Mouse (Mus musculus) cerebellum, postnatal 14 days (tissue): ENCODE data around the gene Pepd.
"Not testable (repeated sequence)": the region's sequence is repeated elsewhere in the genome, so short reads cannot be mapped to it uniquely, and the experiment has no call there.

Experiments
- DNase-seq, 2 experiments: peaks; one replicate each; pipeline ENCODE4 v3.0.0; 2021; ENCODE audit warnings: mixed read lengths in 2 of 2

The Pepd gene

GRCm38 (mm10) chr7:34932631-34933030 lies 20.5 kb downstream of the Pepd start:
- peak in 1 of 2 experiments; percentile 27 for DNase-seq

- DNase-seq: no peak
Measured at GRCm38 (mm10) chr7:34933142-34933541, 21.0 kb downstream of the Pepd start.

DNA sequence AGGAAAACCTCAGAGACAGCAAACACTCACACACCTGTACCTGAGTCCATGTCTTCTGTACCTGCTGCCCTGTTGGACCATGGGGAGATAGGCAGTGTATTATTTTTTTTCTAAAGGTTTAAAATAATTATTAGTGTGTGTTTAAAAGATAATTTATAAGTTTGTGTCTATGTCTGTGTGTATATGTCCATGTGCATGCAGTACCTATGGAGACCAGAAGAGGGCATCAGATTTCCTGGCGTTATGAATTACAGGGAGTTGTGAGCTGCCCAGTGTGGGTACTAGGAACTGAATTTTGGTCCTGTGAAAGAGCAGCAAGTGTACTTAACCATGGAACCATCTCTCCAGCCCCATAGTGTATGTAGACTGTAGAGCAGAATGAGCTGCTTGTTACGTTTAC lies 24.2 kb downstream of the Pepd start:
- DNase-seq: no peak

GRCm38 (mm10) chr7:34938636-34939261 lies 26.6 kb downstream of the Pepd start:
- no peak for DNase-seq

DNA sequence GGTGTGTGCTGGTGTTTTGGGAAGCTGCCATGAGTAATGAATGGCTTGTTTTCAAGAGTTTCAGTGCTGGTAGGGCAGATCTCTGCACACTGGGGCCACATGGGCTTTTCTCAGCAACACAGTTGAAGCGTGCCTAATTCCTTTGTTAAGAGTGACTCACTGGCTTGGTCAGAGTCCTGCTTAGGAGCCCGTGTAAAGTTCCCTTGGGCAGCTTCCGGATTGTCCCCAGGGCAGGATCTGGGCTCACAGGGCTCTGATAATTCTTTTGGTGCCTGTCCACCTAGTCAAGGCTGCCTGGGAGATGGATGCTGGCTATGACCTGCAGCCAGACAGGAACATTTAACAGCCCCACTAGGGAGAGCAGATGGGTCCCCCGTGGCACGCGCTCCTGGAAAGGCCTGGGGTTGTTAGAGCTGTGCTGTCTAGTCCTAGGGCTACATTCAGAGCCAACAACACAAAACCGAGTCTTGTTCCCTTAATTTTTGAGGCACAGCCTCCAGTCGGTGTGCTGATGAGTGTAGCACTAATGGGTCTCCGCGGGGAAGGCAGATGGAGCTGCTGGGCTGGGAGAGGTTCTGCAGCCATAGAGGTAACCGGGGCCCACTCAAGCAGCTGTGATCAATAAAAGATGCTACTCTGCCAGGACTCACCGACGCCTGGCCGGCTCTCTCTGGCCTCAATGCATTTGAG lies 27.2 kb downstream of the Pepd start:
- peak; percentile 13 to 16 for DNase-seq

- no peak for DNase-seq
Measured at GRCm38 (mm10) chr7:34939952-34940312, 27.8 kb downstream of the Pepd start.

DNA sequence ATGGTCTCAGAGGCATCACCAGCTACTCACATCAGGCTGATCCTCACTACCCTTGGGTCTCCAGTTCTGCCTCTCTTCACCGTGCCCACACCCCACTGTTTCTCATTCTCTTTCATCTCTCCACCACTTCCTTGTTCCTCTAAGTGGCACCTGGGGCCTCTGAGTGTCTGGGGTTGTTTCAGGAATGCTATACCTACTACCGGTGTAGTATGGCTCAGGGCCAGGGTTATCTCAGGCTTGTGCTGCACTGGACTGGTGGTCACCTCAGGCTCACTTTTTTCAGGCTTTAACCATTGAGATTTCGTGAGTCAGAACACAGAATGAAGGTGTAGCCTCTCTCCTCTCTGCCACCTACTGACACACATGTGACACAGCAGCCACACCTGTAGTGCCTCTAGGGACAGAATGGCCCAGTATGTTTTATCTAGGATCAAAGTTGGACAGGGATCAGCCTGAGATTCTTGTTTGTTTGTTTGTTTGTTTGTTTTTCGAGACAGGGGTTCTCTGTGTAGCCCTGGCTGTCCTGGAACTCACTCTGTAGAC lies 31.5 kb downstream of the Pepd start:
- no peak for DNase-seq

DNA sequence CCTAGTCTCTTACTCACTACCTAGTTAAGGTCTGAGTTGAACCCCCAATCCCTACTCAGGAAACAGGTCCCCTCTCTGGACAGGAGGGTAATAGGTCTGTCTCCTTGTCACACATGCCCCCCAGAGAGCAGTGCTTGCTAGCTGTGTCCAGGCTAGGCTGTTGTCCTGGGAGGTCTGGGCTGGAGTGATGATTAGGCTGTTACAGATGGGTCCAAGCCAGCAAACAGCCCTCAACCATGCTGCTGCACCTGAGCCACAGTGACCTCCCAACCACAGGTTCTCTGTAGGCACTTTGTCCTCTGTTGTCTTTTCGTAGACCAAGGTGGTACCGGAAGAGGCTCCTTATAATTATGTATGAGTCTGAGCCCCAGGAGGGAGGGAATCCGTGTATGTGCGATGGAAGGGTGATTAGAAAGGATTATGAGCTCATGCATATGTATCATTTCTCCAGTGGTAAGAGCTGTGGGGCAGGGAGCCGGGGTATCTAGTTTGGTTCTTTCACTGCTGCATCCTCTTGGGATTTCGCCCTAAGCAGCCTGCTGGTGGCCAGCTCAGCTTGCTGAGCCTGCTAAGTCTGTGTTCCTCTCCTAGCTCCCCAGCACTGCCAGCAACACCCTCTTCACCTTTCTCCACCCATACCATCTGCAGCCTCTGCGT lies 34.2 kb downstream of the Pepd start:
- no peak for DNase-seq

DNA sequence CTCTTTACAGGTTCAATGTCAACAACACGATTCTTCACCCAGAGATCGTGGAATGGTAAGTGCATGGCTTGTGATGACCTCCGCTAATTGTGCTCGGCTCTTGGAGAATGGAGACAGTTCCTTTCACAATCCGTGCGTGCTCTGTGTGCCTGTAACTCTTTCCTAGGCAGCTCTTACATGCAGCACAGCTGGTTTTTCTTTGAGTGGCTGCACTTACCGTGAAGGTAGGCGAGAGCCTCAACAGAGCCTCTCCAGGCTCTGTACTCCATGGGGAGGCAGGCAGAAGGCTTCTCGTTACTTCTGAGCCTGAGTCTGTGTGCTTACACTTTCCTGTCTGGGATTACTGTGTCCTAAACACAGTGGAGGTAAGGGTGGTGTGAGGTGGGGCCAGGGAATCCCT lies 42.4 kb downstream of the Pepd start:
- no peak for DNase-seq

DNA sequence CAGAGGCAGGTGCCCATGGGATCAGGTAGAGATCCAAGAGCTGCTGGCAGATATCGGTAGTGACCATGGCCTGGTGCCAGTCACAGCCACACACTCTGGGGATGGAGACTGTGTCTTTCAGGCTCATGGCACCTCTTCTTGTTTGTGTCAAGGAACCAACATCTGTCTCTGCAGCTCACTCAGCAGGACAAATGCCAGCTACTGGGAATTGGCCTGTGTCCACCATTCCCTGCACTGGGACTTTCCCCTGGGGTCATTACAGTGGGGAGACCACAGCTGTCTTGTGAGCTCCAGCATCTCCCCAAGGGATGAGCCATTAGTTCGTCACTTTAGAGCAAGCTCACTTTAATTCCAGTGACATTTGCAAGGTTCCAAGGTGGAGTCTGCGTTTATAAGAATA lies 43.1 kb downstream of the Pepd start:
- peak in 1 of 2 experiments; percentile 15 for DNase-seq

- no peak for DNase-seq
Measured at GRCm38 (mm10) chr7:34957138-34957537, 45.0 kb downstream of the Pepd start.

DNA sequence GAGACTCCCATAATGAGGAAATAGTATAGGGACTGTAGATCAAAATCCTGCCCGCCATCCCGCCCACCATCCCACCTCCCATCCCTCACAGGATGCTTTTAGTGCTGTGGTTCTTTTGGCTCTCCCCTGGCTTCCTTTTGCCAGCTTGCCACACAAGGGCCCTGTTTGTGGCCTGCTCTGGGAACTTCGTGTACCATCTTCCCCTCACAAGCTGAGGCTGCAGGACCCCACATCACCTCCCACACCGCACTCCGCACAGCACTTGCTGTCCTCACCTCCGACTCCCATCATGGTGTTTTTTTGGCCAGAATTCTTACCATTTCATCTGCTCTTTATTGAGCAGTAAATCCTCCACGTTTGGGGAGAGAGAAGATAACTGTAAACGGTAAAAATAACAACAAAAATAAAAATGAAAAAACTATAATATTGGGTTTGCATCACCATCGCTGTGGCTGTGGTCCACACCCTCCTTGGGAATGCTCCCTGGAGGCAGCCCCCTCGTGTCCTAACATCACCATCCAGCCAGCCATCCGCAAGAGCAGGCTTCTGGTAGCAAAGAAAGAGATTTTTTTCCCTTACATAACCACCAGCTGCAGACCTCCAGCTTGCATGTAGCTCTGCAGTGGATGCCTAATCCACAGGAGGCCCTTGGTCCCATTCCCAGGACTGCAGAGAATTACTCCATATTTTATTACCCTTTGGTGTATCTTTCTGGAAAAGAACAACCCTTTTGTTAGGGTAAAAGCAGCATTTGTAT lies 51.9 kb downstream of the Pepd start:
- peak in 1 of 2 experiments; percentile 15 for DNase-seq

DNA sequence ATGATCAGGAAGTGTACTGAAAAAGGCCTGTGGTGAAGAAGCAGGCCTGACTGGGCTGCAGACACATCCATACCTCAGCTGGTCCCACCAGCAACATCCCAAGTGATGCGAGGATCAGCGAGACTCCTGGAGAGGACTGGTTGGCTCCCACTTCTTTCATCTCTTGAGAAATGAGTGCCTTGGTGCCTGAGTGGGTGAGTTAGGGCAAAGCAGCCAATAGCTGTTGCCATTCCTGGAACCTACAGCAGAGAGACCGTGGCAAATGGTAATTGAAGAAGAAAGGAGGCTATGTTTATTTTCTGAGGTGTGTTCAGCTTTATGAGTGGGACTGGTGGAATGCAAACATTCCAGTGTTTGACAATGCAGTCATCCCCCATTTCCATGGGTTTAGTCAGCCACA lies 55.2 kb downstream of the Pepd start:
- DNase-seq: no peak

DNA sequence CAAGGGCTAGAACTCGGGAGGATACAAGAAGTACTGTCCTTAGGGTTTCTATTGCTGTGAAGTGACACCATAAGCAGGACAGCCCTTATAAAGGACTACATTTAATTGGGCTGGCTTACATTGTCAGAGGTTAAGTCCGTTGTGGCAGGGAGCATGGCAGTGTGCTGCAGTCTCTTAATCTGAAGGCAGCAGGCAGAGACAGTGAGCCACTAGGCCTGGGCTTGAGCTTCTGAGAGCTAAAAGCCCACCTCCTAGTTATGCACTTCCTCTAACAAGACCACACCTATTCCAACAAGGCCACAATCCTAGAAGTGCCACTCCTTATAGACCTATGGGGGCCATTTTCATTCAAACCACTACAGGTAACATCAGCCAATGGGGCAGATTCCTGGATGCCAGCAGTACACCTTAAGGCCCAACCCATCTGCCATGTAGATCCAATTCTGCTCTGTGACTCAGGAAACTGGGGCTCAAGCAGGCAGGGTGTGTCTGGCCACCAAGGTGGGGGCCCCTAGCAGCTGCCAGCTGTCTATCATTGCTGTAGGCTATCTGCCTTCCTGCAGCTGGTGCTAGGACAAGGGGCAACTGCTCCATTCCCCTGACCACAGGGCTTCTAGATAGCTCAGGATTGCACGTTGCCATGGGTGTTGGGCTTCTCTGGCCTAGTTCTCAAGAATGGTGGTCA lies 56.7 kb downstream of the Pepd start:
- DNase-seq: no peak

- DNase-seq: no peak
Measured at GRCm38 (mm10) chr7:34971826-34972225, 59.6 kb downstream of the Pepd start.

- peak in 1 of 2 experiments; percentile 34 for DNase-seq
Measured at GRCm38 (mm10) chr7:34972990-34973440, 60.8 kb downstream of the Pepd start.

GRCm38 (mm10) chr7:34973877-34974276 lies 61.7 kb downstream of the Pepd start:
- DNase-seq: no peak

- no peak for DNase-seq
Measured at GRCm38 (mm10) chr7:34975913-34976312, 63.7 kb downstream of the Pepd start.

GRCm38 (mm10) chr7:34977403-34977802 lies 65.2 kb downstream of the Pepd start:
- no peak for DNase-seq

DNA sequence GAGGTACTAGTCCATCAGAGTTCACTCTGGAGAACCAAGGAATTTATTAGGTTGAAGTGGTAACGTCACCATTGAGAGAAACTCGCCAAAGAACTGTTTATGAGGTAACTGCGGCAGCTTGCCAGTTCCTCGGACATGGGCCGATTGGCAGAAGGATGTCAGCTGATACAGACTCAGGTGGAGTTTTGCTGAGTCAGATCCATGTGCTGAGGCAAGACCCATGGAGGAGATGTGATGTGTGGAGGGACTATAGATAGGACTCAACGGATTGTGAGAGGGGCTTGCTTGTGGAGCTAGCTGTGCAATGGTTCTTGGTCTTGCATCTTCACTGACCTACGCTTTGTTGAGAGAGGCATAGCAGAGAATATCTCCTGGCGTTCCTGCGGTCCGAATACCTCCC lies 69.6 kb downstream of the Pepd start:
- no peak for DNase-seq

GRCm38 (mm10) chr7:34982372-34982771 lies 70.2 kb downstream of the Pepd start:
- not testable (repeated sequence) for DNase-seq

- no peak for DNase-seq
Measured at GRCm38 (mm10) chr7:34983702-34984475, 71.7 kb downstream of the Pepd start.
